Mouse (Mus musculus) kidney, adult 2 months (tissue): Measurements from ENCODE around the gene Klhdc1.

Experiments
- CTCF ChIP-seq: fragments of 200-500 bp; conservative IDR thresholded peaks from 2 replicates; pipeline ENCODE4 v1.5.1; 2011; ENCODE audit warnings: low read depth, mild to moderate bottlenecking, control low read depth, low read length, moderate library complexity, mixed read lengths; ENCODE audit not compliant: insufficient read depth, insufficient read length
- POLR2A ChIP-seq: fragments of 200-500 bp; IDR thresholded peaks from one replicate; pipeline ENCODE4 v1.6.1; 2011; ENCODE audit warnings: low read depth, low read length, control low read depth

DNA sequence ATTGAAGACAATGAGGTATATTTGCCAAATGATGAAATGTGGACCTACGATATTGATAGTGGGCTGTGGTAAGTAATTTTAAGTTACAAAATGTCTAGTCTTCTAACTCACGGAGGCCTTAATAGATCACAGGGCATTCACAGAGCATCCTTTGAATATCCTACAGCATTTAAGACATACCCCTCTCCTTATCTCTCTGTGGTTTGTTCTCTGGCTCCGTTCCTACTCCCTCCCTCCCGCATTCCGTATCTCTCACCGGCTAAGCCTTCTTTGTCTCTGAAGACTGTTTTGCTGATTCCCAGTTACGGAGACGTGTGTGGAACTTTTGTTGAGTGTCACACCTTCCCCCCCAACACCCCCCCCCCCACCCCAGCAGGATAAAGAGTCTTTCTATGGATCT lies 9.8 kb downstream of the Klhdc1 start:
- TF ChIP-seq CTCF (no peak), POLR2A (no peak)
